Mouse (Mus musculus) spleen, postnatal 10 days (tissue): Measurements from ENCODE around the gene Mtcl1.

Source experiments
- DNase-seq, 2 experiments: peaks; one replicate each; pipeline ENCODE4 v3.0.0; 2021 to 2022; ENCODE audit warnings: low spot score in 2 of 2

Mtcl1 gene

DNA sequence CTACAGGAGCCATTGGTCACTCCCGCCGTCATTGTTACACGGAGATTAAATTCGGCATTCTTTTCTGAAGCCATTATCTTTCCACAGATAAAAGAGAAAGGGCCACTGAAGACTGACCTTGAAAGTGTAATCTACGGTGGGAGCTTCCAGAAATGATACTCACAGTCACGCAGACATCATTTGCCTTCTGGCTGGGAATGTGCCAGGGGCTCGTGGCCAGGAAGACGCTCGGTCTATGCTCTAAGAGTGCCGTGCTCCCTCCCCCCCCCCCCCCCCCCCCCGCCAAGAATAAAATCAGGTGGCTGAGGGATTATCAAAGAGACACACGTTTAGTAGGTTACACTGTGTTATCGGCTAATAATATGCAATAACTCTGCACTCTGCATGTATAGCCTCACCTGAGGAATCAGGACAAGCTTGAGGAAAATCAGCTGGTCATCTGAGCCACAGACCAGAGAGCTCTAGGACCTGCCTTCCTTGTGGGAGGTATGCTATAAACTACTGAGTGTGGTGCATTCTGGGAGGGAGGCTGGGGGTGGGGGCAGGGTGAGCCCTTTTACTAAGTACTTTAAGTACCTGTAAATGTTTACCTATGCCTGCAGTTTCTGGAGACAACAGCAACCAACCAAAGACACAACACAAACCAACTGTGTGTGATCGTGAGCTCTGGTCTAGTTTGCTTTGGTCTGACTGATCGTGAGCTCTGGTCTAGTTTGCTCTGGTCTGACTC, 87.1 kb downstream of the Mtcl1 start:
- no peak for DNase-seq

DNA sequence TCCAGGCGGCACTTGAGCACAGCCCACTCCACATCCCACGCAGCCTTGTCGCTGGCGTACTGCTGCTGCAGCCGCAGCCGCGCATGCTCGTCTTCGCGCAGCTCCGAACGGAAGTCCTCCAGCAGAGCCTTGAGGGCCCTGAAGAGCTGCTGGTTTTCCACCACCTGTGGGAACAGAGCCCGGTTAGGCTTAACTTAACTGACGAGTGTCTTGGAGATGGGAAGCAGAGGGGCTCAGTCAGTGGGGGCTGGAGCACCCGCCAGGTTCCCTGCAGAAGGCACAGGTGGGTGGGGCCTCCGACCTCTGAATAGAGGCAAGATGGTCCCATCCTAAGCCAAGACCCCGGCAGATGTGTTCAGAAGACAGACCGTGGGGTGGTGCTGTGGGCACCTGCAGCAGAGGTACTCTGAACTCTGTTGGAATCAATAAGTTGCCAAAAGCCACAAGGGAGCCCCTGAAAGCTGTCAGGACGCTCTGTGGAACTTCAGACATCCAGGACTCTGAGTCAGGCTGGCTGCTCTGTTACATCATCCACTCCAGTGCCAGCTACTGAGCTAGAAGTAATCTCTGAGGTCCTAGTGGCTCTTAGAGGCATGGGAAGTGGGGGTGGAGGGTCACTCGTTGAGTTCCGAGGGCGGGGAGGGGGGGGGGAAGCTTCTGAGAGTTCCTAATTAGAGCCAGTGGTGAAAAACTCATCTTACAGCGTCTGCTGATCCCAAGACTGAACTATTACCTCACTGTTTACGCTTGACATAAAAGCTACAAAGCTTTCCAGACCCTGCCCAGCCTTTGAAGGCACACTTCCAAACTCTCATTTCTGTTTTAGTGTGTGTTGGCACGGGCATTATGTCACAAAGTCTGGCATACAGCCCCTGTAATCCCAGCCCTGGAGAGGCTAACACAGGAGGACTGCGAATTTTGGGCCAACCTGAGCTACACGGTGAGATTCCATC, 91.2 kb downstream of the Mtcl1 start:
- no peak for DNase-seq

DNA sequence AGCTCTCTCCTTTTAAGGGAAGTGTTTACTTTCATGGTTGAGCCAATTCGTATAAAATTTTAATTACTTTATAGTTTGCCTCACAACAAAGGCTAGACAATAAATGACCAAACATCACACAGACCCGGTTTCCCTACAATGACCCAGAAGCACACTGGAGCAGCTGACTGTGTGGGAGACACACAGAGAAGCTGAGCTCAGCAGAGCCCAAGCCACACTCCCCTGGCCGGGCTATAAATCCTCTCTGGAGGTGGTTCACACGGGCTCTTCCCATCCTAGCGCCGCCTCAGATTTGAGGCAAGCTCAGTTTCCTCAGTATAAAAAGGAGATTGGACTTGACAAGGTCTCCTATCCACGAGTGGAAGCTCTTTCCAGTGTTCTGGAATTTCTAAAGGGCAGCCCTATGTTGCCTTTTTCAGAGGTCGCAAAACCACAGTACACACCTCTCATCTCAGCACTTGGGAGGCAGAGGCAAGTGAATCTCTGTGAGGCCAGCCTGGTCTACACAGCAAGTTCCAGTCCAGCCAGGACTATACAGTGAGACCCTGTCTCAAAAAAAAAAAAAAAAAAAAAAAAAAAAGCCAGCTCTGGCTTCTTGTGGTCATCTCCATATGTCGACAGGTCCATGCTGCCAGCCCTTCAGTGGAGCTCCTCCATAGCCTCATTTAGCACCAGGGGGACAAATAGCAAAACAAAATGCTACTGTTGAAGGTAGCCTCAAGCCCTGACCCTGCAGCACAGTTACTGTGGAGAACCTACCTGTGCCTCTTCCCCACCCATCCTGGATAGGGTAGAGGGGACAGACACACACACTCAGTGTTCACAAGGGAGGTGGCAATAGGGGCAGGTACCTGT, 92.2 kb downstream of the Mtcl1 start:
- no peak for DNase-seq

DNA sequence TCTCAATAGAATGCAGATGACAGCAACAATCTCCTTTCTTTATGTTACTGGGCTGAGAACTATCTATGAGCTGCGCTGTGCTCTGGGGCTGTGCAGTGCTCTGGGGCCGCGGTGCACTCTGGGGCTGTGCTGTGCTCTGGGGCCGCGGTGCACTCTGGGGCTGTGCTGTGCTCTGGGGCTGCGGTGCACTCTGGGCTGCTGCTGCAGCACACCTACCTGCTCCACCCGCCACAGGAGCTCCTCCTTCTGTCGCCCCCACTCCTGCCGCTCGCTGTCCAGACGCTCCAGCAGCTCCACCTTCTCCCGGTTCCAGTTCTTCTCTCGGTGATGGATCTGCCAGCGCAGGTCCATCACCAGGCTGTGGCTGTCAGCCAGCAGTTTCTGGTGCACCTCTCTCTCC, 95.6 kb downstream of the Mtcl1 start:
- no peak for DNase-seq

DNA sequence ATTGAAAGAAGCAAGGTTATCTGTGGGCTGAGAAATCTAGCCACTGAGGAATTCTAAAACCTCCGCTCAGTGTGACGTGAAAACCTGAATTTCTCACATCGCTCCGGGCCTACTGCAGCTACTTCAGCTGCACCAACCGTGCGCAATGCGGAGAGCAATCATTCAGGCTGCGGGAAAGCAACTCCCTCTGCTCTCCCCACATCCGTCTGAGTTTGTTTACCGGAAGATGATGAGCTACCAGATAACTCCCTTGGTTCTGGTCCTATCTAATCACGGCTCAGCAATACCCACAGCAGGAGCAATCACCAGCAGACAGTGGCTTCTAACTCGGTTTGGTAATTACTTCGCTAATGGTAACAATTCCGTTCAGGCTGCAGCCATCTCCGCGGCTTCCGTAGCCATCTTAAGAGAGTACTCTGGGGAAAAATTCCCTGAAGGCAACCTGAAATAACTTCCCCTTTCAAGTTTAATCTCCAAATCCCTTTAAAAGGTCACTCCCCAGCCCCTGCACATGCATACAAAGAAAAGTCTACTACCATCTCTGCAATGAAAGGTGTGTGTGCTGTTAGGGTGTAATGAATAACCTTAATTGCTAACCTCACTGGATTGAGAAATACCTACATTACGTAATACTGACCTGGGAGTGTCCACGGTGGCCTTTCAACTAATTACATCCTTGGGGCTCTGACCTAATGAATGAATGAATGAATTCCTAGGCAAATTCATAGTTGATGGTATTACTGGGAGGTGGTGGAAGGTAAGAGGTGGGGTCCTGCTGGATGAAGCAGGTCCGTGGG, 96.5 kb downstream of the Mtcl1 start:
- no peak for DNase-seq

DNA sequence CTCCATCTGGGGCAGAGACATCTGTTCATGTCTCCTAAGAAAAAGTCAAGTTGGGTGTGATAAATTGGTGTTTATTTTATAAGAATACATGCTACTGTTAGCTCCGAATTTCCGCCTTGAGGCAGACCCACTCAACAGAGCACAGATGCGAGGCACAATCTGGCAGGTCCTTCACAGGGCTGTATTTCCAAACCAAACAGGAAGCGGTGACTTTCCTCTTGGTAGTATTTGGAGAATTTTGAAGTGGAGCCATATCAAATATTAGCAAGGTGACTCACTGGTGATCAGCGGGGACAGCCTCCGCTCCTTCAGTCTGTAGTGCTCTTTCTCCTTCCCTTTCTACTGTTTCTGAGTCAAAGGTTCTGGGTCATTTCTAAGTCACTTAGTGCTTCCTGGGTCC, 97.3 kb downstream of the Mtcl1 start:
- no peak for DNase-seq

DNA sequence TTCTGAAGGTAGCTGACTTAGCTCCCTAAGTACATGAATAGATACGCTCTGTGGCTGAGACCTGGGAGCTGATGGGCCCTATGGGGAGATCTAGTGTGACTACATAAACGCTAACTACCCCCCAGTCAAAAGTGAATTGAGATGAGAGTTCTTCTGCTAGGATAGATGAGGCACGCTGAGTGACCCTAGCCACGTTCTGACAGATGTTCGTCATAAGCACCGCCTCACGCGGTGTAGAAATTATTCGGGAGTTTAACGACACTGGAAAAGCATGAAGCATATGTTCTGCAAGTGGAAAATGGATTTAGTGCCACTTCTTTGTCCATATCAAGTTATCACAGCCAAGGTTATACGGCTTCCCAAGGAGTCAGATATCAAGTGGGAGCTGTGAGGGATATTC, 98.9 kb downstream of the Mtcl1 start:
- no peak for DNase-seq

DNA sequence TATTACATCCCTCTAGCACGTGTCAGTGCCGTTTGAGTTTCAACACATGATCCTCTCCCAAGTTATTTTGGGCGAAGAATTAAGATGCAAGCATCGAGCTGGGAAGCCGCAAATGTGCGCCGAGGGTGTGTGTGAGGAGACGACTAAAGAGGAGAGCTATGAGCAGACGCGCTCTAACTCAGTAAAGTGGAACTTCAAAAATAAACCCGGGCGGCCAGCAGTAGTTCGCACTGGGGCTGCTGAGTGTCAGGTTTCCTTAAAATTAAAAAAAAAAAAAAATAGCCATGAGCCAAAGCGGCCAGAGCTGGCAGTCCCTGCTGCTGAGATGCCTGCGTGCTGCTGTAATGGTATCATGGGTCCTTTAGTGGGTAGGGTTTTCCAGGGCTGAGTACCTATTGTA, 99.4 kb downstream of the Mtcl1 start:
- DNase-seq, result no peak

DNA sequence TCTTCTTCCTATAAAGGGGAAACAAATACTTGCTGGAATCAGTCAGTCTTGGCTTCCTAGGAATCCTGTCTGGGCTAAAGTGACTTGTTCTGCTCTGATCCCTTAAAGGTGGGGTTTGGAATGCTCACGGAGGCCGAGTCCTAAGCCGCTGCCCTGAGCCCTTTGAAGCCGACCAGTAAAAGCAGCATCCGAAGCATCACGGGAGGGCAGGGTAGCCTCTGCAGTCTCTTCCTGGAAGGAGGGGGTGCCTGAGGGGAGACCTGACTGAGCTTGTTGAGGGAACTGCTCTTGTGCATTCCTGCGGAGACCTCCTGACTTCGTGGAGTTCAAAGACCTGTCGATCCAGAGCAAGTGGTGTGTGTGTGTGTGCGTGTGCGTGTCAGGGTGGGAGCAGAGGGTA, 103.2 kb downstream of the Mtcl1 start:
- DNase-seq, result no peak

DNA sequence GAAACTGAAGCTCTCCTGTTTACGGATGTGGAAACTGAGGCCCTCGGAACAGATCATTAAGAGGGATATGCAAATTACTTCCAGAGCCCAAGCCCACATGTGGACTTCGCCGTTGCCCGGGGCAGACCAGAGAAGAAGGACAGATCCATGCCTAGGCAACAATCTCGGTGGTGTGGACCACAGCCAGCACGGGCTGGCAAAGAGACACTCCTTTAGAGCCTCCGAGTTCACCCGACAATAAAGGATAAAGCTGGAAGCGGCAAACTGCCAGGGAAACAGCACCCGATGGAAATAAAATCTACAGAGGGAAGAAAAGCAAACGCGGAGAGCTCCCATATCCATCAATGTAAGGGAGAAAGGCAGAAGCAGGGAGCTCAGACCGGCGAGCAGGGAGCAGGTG, 103.9 kb downstream of the Mtcl1 start:
- DNase-seq, result no peak

DNA sequence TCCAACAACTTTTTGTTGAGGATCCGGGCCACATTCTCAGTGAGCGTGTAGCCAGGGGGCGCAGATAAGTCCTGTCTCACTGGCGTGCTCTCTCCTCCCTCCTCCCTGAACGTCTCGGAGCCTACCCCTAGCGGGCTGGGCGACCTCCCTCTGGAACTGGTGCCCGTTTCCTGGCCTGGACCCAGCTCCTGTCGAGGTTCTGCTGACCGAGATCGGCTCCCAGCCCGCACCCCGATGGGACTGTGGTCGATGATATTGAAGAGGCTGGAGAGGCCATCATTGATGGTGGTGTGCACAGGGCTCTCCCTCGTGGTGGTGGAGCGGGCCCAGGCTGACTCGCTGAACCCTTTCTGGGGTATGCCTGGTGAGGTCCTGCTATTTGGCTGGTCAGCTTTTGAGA, 106.6 kb downstream of the Mtcl1 start:
- no peak for DNase-seq

DNA sequence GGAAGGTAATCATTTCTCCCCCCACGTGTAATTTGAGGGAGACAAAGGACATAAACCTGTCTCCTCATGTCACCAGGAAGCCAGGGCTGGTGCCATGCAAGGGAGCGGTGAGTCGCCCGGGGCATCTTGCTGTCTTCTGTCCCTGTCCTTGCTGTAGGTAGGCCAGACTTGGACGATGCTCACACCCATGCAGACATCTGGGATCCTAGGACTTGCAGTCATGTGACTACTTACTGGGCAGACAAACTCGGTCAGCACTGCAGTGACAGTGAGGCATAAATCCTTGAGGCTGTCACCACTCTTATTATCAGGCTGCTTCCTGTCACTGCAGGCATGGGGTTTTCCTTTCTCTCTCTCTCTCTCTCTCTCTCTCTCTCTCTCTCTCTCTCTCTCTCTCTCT, 107.9 kb downstream of the Mtcl1 start:
- DNase-seq, result no peak

DNA sequence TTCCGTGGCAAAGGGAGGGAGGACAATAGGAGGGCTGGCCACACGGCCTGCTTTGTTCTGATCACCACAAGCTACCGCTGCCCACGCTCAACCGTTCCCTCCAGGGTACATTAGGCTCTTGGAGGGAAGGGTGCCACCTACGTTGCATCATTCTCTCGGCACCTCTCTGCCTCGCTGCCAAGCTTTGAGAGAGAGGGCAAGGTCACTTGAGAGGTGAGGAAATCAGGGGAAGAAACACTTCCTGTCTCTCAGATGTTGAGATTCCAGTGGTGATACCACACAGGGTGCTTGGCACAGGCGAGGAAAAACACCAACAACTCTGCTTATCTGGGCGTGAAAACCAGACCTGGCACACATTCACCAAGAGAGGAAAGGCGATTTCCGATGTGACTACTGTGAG, 108.8 kb downstream of the Mtcl1 start:
- no peak for DNase-seq

DNA sequence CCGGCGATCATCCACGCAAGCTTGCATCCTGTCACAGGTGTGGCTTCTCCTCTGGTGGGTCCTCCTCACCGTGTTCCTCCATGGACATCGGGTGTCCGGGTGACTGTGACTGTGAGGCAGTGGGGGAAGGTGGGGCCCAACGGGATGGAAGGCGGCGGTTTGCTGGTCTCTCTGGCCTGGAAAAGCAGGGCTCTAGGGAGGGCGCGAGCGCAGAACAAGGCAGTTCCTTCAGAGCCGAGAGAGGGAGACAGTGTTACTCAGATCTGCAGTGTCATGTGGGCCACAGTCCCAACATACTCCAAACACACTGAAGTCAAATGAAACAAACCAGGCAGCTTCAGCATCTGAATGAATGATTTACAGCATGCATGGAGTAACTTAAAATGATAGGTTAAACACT, 111.6 kb downstream of the Mtcl1 start:
- DNase-seq, result no peak

DNA sequence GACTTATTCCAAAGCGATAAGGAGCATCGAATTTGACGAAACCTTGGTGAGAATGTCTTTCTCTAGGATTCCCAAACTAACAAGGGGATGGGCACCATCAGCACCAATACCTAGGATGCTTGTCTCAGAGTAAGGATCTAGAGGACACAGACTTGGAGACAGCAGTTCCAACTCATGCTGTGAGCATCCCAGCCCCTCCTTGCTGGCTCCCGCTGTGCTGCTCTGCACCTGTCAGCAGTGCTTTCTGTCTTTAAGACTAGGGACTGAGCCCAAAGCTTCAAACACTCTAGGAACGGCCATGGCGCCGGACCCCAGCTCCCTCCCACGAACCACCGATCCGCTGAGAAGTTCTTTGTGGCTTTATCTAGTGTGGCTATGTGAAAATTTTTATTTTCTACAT, 114.0 kb downstream of the Mtcl1 start:
- DNase-seq, result no peak

DNA sequence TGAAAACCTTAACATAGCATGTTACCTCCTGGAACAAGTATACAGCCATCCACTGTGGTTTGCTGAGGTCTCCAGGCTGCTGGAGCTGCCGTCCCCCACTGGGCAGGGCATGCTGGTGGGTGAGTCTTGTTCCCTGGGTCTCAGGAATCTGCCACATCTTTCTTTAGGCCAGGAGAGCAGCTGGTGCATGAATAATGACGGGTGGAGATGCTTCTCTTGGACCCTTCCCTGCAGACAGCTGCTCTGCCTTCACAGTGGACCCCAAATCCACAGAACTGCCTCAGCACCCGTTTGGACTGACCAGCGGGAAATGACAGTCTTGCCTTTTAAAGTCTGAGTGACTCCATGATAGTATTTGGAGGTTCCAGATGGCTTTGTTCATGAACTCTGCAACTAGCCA, 114.7 kb downstream of the Mtcl1 start:
- no peak for DNase-seq

DNA sequence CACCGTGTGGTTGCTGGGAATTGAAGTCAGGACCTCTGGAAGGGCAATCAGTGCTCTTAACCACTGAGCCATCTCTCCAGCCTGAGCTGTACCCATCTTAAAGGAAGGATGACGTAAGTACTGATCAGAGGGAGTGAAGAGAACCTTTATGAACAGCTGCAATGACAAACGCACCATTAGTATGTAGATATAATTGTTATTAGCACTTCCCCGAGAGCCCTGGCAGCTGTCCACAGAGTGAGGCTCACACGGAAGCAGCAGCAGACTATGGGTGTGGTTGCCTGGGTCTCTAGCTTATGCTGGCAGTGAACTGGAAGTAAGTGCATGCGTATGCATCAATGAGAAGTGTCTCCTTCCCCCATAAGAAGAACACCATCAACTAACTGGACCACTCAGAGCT, 118.3 kb downstream of the Mtcl1 start:
- DNase-seq, result no peak

DNA sequence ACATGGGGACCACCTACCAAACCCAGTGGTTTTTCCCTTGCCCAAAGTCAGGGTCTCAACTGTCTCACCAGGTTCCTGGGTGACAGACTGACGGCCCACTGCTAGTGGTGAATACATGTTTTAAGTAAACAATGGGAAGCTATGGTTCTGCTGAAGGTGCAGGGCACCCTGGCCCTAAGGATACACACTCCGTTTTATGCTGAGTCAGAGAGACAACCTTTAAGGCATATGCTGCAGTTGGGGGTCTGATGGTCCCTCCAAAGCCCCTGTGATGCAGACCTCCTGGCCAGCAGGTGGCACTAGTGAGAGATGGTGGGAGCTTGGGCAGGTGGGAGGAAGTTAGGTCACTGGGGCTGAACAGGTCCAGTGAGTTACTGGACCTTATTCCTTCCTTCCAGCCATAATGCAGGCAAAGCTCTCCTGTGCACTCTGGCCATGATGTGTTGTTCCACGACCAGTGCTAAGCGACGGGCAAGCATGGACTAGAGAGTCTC, 123.0 kb downstream of the Mtcl1 start:
- DNase-seq, result no peak

DNA sequence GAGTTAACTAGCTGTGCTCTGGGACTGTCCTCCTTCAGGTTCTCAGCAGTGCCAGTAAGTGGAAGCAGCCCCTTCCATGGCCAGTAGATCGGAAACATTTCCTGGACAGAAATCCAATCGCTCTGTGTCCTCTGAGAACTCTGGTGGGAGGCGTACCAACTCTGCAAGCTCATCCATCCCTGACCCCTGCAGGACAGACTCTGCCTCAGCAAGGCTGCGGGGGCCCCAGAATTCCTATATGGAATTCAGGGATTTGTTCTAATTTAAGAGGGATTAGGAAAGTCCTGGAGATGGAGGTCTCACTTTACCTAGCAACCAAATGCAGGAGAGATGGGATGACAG, 123.4 kb downstream of the Mtcl1 start:
- DNase-seq, result no peak

DNA sequence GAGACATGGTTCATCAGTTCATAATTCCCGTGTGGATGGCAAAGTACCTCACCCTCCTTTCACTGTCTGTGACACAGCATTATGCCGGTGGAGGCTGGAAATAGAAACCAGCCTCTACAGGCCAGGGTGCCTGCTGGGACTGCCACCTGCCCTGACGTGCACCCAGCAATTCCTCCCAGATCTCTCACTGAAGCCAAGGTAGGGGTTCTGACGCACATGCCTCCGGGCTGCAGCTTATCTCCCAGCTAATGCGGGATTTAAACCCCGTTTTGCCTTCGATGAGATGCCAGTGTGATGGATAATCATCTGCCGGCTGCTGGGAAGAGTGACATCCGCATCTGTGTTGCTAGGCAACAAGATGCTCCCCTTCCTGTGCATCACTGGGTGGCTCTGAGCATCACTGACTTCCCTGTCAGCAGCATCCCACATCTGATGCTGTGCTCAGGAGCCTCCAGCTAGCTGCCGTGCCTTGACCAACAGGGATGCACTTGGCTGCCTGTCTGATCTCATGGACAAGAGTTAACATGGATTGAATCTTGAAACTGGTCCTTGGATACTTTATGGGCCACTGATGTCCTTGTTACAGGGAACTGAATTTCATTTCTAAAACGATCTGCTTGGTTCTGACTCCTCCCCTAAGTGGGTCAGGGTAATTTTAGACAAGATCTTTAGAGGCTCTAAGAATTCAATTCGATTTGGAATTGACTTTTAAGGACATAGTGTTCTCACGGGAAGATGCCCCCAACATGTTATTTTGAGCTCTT, 123.9 kb downstream of the Mtcl1 start:
- DNase-seq, result no peak

DNA sequence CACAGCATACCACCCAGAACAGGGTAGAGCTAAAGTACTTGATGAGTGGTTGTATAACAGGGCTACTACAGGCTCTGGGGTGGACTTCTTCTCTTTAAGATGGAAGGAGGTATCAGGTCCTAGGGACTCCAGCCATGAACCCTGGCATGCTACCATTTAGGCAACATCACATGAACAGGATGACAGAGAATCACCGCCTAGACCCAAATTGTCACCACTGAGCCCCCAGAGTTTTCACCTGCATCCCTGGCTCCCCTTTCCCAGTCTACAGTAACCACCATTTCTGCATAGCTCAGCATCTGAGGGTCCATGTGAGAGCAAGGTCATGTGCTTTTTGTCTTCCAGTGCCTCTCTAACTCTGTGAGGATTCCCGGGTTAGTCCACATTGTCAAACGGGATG, 124.7 kb downstream of the Mtcl1 start:
- DNase-seq, result no peak
